Mouse (Mus musculus) layer of hippocampus, postnatal 25 days (tissue): ENCODE results near the gene Mc1r. TPM values are rescaled to one million over a fixed set of nuclear protein-coding genes. Genes with fewer than 3 reads are reported as not detected.

ENCODE experiments used
- total RNA-seq, 2 experiments: library from RNA; stranded (reverse); gene quantifications; 2 replicates each; pipeline ENCODE4 v1.2.3; 2021

Mc1r gene
- total RNA-seq, 2 experiments from 2014 or later: 0.10 TPM; not detected in 1

Other genes starting within 250 kb of the Mc1r start
- gene Sult5a1, start 248.8 kb upstream of the Mc1r start, total RNA-seq: 1 to 10 TPM; 2.0 to 2.5 TPM
- gene Dpep1, start 220.9 kb upstream of the Mc1r start, total RNA-seq: under 1 TPM; 0.17 to 0.23 TPM
- 100 to 1,000 TPM; 112 to 116 TPM for gene Chmp1a, start 194.3 kb upstream of the Mc1r start, total RNA-seq
- 1 to 10 TPM; 6.5 to 7.3 TPM for gene Spata33, start 194.3 kb upstream of the Mc1r start, total RNA-seq
- 10 to 100 TPM; 77.3 to 94.0 TPM for gene Cdk10, start 182.3 kb upstream of the Mc1r start, total RNA-seq
- 10 to 100 TPM; 85.7 to 94.3 TPM for gene Spata2l, start 170.9 kb upstream of the Mc1r start, total RNA-seq
- gene Zfp276, start 152.9 kb upstream of the Mc1r start, total RNA-seq: 10 to 100 TPM; 19.1 to 23.7 TPM
- gene Vps9d1, start 152.8 kb upstream of the Mc1r start, total RNA-seq: 10 to 100 TPM; 57.4 to 65.0 TPM
- 1 to 10 TPM; 1.7 to 3.7 TPM for gene Fanca, start 88.5 kb upstream of the Mc1r start, total RNA-seq
- 10 to 100 TPM; 15.3 to 17.9 TPM for gene Spire2, start 74.4 kb upstream of the Mc1r start, total RNA-seq
- 100 to 1,000 TPM; 485 to 539 TPM for gene Tcf25, start 33.4 kb upstream of the Mc1r start, total RNA-seq
- 100 to 1,000 TPM; 317 to 360 TPM for gene Tubb3, start 4.3 kb downstream of the Mc1r start, total RNA-seq
- 10 to 100 TPM; 64.6 to 66.6 TPM for gene Def8, start 16.4 kb downstream of the Mc1r start, total RNA-seq
- 10 to 100 TPM; 28.1 to 30.6 TPM for gene Afg3l1, start 70.8 kb downstream of the Mc1r start, total RNA-seq
- gene Dbndd1, start 108.4 kb downstream of the Mc1r start, total RNA-seq: 10 to 100 TPM; 10.5 to 10.8 TPM
- gene Gas8, start 111.7 kb downstream of the Mc1r start, total RNA-seq: 10 to 100 TPM; 23.3 to 33.1 TPM
- gene Rhou, start 246.8 kb downstream of the Mc1r start, total RNA-seq: 10 to 100 TPM; 36.3 to 44.0 TPM